Mouse (Mus musculus) 3T3-L1 (cell line): ENCODE data around the gene Crygc.

Source experiments
- DNase-seq: peaks from one replicate; pipeline ENCODE4 v3.0.0-alpha.2; 2015; ENCODE audit warnings: low read depth, low spot score

The Crygc gene

GRCm38 (mm10) chr1:65073589-65073988, at the start of gene Crygc:
TSS of gene Crygc (minus strand) at chr1:65073689.
- DNase-seq: no peak

- DNase-seq: peak; percentile 37
These were observed 49.3 kb upstream of the Crygc start, which contains the start of gene D630023F18Rik for GRCm38 (mm10) chr1:65122574-65123372. TSS of gene D630023F18Rik (minus strand) at chr1:65123214.

GRCm38 (mm10) chr1:65119438-65119837, 45.9 kb upstream of the Crygc start, which contains the start of gene Gm28845:
TSS of gene Gm28845 (minus strand) at chr1:65119558.
- no peak for DNase-seq

- peak; percentile 46 for DNase-seq
These were observed 44.8 kb upstream of the Crygc start for GRCm38 (mm10) chr1:65118150-65118913.

- DNase-seq: peak; percentile 66
These were observed 40.2 kb upstream of the Crygc start for GRCm38 (mm10) chr1:65113536-65114172.

GRCm38 (mm10) chr1:65112807-65113196, 39.3 kb upstream of the Crygc start:
- DNase-seq: no peak

GRCm38 (mm10) chr1:65112031-65112806, 38.7 kb upstream of the Crygc start:
- peak; percentile 96 for DNase-seq

GRCm38 (mm10) chr1:65109756-65110435, 36.4 kb upstream of the Crygc start:
- DNase-seq: no peak

- DNase-seq: no peak
These were observed 35.7 kb upstream of the Crygc start for GRCm38 (mm10) chr1:65109196-65109595.

GRCm38 (mm10) chr1:65107654-65108279, 34.3 kb upstream of the Crygc start:
- no peak for DNase-seq

- no peak for DNase-seq
These were observed 29.8 kb upstream of the Crygc start, which contains the start of gene Cryga for GRCm38 (mm10) chr1:65103273-65103672. TSS of gene Cryga (minus strand) at chr1:65103373.

- no peak for DNase-seq
These were observed 23.5 kb upstream of the Crygc start for GRCm38 (mm10) chr1:65096953-65097352.

- DNase-seq: peak; percentile 72
These were observed 18.1 kb upstream of the Crygc start for GRCm38 (mm10) chr1:65091566-65091965.

GRCm38 (mm10) chr1:65090370-65090769, 16.9 kb upstream of the Crygc start:
- peak; percentile 58 for DNase-seq

GRCm38 (mm10) chr1:65088567-65089356, 15.3 kb upstream of the Crygc start:
- DNase-seq: no peak

GRCm38 (mm10) chr1:65082188-65082587, 8.7 kb upstream of the Crygc start, which contains the start of gene Crygb:
TSS of gene Crygb (minus strand) at chr1:65082288.
- DNase-seq: no peak

- DNase-seq: peak; percentile 40
These were observed 2.1 kb upstream of the Crygc start for GRCm38 (mm10) chr1:65075607-65076006.

GRCm38 (mm10) chr1:65067842-65068241, 5.6 kb downstream of the Crygc start:
- no peak for DNase-seq

- DNase-seq: no peak
These were observed 9.3 kb downstream of the Crygc start for GRCm38 (mm10) chr1:65064201-65064600.
